Mouse (Mus musculus) limb, embryonic 13.5 days (tissue): Measurements from ENCODE around the gene Tmem260. TPM values are rescaled to one million over a fixed set of nuclear protein-coding genes. Genes with fewer than 3 reads are reported as not detected.

ENCODE experiments used
- ATAC-seq: fragments of 200-750 bp; cut with Nextera tagmentation; 2 replicates; pipeline ENCODE4 v1.8.0; 2017; ENCODE audit warnings: low read depth, moderate number of reproducible peaks, moderate TSS enrichment; ENCODE audit not compliant: low FRiP score
- H3K27ac ChIP-seq: fragments of 300-500 bp; sonication (generic); 2 replicates; pipeline ENCODE4 v1.5.1; 2015; ENCODE audit warnings: inconsistent platforms, mild to moderate bottlenecking, moderate library complexity
- H3K27me3 ChIP-seq: fragments of 300-500 bp; sonication (generic); 2 replicates; pipeline ENCODE4 v1.6.1; 2015; ENCODE audit warnings: mild to moderate bottlenecking, inconsistent platforms
- H3K36me3 ChIP-seq: fragments of 300-500 bp; sonication (generic); 2 replicates; pipeline ENCODE4 v1.6.1; 2015; ENCODE audit warnings: inconsistent platforms, mild to moderate bottlenecking, moderate library complexity
- H3K4me1 ChIP-seq: fragments of 300-500 bp; sonication (generic); 2 replicates; pipeline ENCODE4 v1.6.1; 2015; ENCODE audit warnings: inconsistent platforms
- H3K4me2 ChIP-seq: fragments of 300-500 bp; sonication (generic); replicated peaks from 2 replicates; pipeline ENCODE4 v1.6.1; 2015; ENCODE audit warnings: inconsistent platforms, mild to moderate bottlenecking, moderate library complexity
- H3K4me3 ChIP-seq: fragments of 300-500 bp; sonication (generic); 2 replicates; pipeline ENCODE4 v1.5.1; 2015; ENCODE audit warnings: moderate library complexity, mild to moderate bottlenecking, inconsistent platforms
- H3K9ac ChIP-seq: fragments of 300-500 bp; sonication (generic); 2 replicates; pipeline ENCODE4 v1.6.1; 2015; ENCODE audit warnings: mild to moderate bottlenecking, inconsistent platforms
- H3K9me3 ChIP-seq: fragments of 300-500 bp; sonication (generic); 2 replicates; pipeline ENCODE4 v1.6.1; 2016; ENCODE audit warnings: inconsistent platforms
- WGBS: fragments of 180-500 bp; shearing (Covaris S2); methylation state at CpG from one replicate; pipeline ENCODE4 v1.1.7; 2015; 5-methylcytosine and 5-hydroxymethylcytosine counted together
- polyA plus RNA-seq: library from polyadenylated mRNA; unstranded; fragments of >200 nt; fragmentation: Nextera tagmentation; extraction: Ambion mirVana; gene quantifications from 2 replicates; pipeline ENCODE4 v1.2.1, GENCODE M21; 2015

The Tmem260 gene
- polyA plus RNA-seq, result 27.0 and 28.2 TPM in 2 replicates

DNA sequence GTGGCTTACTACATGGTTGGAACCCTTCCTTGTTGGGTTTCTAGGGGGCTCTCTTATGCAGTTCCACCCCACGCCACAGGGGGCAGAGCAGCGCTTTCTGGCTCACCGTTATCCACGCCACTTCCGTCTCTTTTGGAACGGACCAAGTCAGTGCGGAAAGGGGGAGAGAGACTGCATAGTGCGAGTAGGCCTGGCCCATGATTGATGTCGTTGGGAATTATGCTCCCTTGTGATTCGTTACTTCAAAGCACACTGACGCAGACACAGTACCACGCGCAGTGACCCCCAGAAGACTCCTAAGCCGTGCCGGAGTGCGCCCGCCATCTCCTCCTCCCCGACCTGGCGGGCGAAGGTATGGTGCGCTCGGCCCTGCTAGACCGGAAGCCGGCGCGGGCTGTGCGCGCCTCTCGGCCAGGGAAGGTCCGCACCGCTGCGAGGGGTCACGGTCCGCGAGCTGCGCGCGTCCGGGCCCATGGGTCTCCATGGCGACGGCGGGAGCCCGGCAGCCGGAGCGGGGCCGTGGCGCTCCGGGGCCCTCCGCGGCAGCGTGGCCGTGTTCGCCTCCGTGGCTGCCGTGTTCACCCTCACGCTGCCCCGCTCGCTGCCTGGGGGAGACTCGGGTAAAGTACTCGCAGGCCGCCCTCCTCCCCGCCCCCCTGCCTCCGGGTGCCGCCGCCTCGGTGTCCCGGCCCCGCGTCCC lies at the start of gene Tmem260:
Gene Tmem260 (plus strand): TSS at position 141 of the 700 bp plus-strand sequence.
- H3K4me3 ChIP-seq, result peak within 1 kb of the TSS; percentile 81
- peak; percentile 99 for ATAC-seq
- peak within 1 kb of the TSS; percentile 95 for H3K9ac ChIP-seq
- H3K4me2 ChIP-seq, result peak within 1 kb of the TSS; percentile 77
- no peaks in the 10 kb centered on the region for H3K36me3 ChIP-seq
- no peaks in the 10 kb centered on the region for H3K27me3 ChIP-seq
- H3K27ac ChIP-seq, result peak within 1 kb of the TSS; percentile 85
- under 1% methylated on average over 68 of the region's 69 CpGs for WGBS
- H3K4me1 ChIP-seq, result peaks cover 12% of the 10 kb centered on the region
- no peaks in the 10 kb centered on the region for H3K9me3 ChIP-seq

DNA sequence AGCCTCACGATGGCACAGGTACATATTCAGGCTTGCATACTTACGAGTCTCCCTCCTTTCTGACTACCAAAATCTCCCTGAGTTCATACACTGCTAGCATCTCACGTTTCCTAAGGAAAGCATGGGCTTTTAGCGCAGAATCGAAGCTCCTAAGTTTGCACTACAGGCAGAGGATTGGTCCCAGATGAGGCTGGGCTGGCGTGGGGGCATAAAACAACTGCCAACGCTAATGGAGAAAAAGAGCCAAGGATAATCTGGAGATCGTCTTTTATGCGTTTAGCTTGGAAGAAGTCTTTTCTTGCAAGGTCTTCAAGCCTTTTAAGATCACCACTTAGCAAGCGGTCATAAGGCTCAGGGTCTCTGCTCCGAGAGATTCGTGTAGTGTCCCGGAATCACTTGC lies 39.8 kb upstream of the Tmem260 start:
- WGBS, result 81% methylated on average over 13 of the region's 13 CpGs
- Histone ChIP-seq H3K4me1 (no peaks in the 10 kb centered on the region), H3K27me3 (no peaks in the 10 kb centered on the region), H3K4me3 (no peak overlapping the region), H3K9me3 (no peaks in the 10 kb centered on the region), H3K4me2 (no peak overlapping the region), H3K36me3 (no peaks in the 10 kb centered on the region), H3K27ac (no peak overlapping the region), H3K9ac (no peak overlapping the region)
- no peak for ATAC-seq

DNA sequence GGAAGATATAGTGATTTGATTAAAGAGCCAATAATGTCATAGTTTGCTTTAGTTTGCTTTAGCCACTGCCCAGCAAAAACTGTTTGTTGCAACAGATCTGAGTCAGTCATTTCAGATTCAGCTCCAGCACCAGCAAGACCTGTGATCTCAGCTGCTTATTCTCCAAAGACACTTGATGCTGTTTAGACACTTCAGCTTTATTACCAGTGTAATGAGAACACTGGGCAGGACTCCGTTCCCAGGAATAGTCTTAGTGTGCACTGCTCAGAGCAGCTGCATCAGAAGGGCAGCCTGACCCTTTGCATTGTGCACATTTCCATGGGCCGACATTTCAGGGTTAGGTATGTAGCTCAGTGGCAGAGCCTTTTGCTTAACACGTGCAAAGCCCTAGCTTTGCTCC lies 28.9 kb upstream of the Tmem260 start:
- ATAC-seq, result no peak
- Histone ChIP-seq H3K36me3 (no peaks in the 10 kb centered on the region), H3K4me3 (no peak overlapping the region), H3K9me3 (no peaks in the 10 kb centered on the region), H3K4me1 (no peaks in the 10 kb centered on the region), H3K27me3 (no peaks in the 10 kb centered on the region), H3K9ac (no peak overlapping the region), H3K4me2 (no peak overlapping the region), H3K27ac (no peak overlapping the region)
- 58% methylated on average over 3 of the region's 3 CpGs for WGBS

DNA sequence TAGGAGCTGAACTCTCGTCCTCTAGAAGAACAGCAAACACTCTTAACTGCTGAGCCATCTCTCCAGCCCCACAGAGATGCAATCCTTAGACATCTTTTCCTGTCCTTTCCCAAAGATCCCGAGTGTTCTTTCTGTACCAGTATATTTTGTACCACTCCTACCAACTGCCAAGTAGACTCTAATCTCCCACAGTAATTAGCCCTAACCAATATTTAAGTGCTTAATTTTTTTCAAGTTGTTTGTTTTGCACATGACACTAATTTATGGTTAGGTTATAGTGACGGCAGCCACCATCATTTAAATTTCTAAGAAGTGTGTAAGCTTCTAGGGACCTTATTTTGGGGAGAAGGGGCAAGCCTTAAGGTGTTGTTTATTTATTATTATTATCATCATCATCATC lies 27.7 kb upstream of the Tmem260 start:
- WGBS, result 49% methylated on average over 3 of the region's 3 CpGs
- Histone ChIP-seq H3K4me2 (no peak overlapping the region), H3K9me3 (no peaks in the 10 kb centered on the region), H3K27ac (no peak overlapping the region), H3K4me1 (no peaks in the 10 kb centered on the region), H3K9ac (no peak overlapping the region), H3K27me3 (no peaks in the 10 kb centered on the region), H3K4me3 (no peak overlapping the region), H3K36me3 (no peaks in the 10 kb centered on the region)
- no peak for ATAC-seq

DNA sequence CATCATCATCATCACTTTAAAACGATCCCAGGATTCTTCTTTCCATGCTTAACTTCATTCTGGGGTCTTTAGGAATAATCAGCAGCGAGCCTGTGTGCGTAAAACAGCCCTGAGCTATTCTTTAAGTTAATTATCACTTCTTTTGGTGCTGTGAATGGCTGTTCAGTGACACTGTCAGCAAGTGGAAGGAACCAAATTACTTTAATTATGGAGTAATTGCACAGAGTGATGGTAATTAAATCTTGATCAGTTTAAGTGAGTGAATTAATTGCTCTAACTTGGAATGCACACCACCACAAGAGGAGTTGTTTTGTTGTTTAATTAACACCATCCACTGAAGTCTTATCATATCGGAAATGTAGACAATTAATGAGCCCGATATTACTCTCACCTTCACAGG lies 27.3 kb upstream of the Tmem260 start:
- no peaks in the 10 kb centered on the region for H3K27me3 ChIP-seq
- no peak overlapping the region for H3K4me3 ChIP-seq
- H3K36me3 ChIP-seq, result no peaks in the 10 kb centered on the region
- H3K27ac ChIP-seq, result no peak overlapping the region
- no peak overlapping the region for H3K9ac ChIP-seq
- no peaks in the 10 kb centered on the region for H3K4me1 ChIP-seq
- no peak overlapping the region for H3K4me2 ChIP-seq
- no peak for ATAC-seq
- H3K9me3 ChIP-seq, result no peaks in the 10 kb centered on the region
- 59% methylated on average over 5 of the region's 5 CpGs for WGBS

DNA sequence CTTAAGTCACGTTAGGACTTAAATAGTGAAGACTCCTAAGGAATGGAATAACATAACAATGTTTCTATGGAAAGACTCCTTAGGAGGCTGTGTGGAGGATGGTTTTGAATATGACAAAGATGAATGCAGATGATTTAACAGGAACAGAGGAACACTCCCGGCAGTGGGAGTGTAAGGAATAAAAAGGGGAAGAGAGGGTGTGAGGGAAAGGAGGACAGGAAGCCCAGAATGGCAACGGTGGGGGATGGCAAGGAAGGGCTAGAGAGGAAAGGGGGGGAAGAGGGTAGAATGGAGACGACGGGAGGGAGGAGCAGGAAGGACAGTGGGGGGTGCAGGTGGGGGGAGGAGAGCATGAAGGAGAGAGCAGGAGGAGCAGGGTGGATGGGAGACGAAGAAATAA lies 24.4 kb upstream of the Tmem260 start:
- Histone ChIP-seq H3K27ac (no peak overlapping the region), H3K4me1 (no peaks in the 10 kb centered on the region), H3K9me3 (no peaks in the 10 kb centered on the region), H3K9ac (no peak overlapping the region), H3K36me3 (no peaks in the 10 kb centered on the region), H3K4me2 (peak overlapping the region; percentile 36), H3K27me3 (no peaks in the 10 kb centered on the region), H3K4me3 (no peak overlapping the region)
- ATAC-seq, result no peak
- 22% methylated on average over 6 of the region's 6 CpGs for WGBS

DNA sequence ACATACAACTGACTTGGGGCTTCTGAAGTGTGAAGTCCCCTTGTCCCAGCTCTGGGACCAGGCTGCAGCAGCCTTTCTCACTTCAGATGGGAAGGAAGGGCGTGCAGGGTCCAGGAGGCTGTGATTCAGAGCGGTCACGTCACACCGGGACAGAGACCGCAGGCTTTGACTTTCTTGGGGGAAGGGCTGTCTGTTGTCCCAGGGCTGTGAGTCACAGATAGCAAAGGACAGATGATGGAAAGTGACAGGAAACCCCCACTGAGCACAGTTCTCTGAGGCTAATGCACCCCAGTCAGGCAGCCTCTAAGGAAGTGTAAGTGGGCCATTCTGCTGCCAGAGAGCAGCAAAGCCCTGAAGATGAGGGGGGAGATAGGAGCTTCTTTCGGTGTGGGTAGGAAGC lies 23.9 kb upstream of the Tmem260 start:
- 29% methylated on average over 6 of the region's 6 CpGs for WGBS
- no peak; the same call in 1 of the 2 replicates for ATAC-seq

DNA sequence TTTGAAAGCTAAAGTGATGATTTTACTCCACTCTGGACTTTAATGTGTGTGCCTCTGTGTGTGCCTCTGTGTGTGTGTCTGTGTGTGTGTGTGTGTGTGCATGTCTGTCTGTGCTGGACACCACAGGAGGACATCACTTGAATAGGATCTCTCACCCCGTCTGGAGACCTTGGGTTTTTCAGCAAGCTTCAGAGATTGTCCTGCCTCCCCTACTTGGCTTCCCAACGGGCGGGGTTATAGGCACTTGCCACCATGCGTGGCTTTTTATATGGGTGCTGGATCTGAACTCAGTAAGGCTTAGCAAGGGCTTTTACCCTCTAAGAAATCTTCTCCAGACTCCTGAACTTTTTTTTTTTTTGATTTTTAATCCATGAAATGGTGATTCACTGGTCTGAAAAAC lies 23.5 kb upstream of the Tmem260 start:
- Histone ChIP-seq H3K9me3 (no peaks in the 10 kb centered on the region), H3K4me1 (no peaks in the 10 kb centered on the region), H3K4me3 (no peak overlapping the region), H3K9ac (no peak overlapping the region), H3K27me3 (no peaks in the 10 kb centered on the region), H3K27ac (no peak overlapping the region), H3K36me3 (no peaks in the 10 kb centered on the region), H3K4me2 (no peak overlapping the region)
- WGBS, result 41% methylated on average over 4 of the region's 4 CpGs
- ATAC-seq, result no peak

More for the DNA sequence above, 23.9 kb upstream of the Tmem260 start:
- Histone ChIP-seq H3K9me3 (no peaks in the 10 kb centered on the region), H3K9ac (no peak overlapping the region), H3K36me3 (no peaks in the 10 kb centered on the region), H3K4me2 (peak overlapping the region; percentile 36), H3K4me1 (no peaks in the 10 kb centered on the region), H3K4me3 (no peak overlapping the region), H3K27me3 (no peaks in the 10 kb centered on the region), H3K27ac (no peak overlapping the region)

DNA sequence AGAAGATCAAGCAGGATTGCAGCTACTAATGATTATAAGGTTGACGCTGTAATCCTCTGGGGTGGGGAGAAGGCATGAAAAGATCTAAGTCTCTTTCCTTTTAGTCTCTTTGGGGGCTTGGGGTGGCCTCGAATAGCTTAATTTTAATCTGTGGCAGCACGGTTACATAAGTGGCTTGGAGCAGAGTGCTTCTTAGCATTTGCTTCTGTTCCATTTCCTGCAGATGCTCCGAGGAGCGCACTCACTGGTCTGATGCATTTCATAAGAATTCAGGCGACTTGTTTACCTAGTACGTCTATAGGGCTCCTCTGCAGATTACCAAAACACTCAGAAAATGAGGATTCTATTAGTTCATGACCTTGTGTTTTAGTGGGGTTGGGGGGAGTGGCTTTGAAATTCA lies 23.0 kb upstream of the Tmem260 start:
- H3K4me3 ChIP-seq, result no peak overlapping the region
- 67% methylated on average over 7 of the region's 7 CpGs for WGBS
- H3K27ac ChIP-seq, result no peak overlapping the region
- H3K36me3 ChIP-seq, result no peaks in the 10 kb centered on the region
- H3K4me1 ChIP-seq, result no peaks in the 10 kb centered on the region
- H3K27me3 ChIP-seq, result no peaks in the 10 kb centered on the region
- no peak overlapping the region for H3K4me2 ChIP-seq
- ATAC-seq, result no peak
- H3K9me3 ChIP-seq, result no peaks in the 10 kb centered on the region
- no peak overlapping the region for H3K9ac ChIP-seq

DNA sequence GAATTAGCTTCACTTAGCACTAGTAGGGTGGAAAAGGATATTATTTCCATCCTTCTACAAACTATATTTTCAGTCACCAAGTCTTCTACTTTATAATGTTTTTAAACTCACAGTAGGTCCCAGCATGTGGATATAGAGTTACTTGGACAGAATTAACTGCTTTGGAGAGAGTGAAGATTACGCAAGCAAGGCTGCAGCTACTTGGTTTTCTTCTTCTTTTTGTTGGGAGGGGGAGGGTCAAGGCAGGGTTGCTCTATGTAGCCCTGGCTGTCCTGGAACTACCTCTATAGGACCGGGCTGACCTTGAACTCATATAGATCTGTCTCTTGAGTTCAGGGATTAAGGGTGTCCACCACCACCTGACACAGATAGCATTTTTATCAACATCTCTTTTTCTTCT lies 13.9 kb upstream of the Tmem260 start:
- no peak overlapping the region for H3K27ac ChIP-seq
- no peaks in the 10 kb centered on the region for H3K9me3 ChIP-seq
- H3K4me1 ChIP-seq, result peaks cover 9% of the 10 kb centered on the region
- no peak overlapping the region for H3K9ac ChIP-seq
- no peak overlapping the region for H3K4me2 ChIP-seq
- H3K36me3 ChIP-seq, result no peaks in the 10 kb centered on the region
- no peaks in the 10 kb centered on the region for H3K27me3 ChIP-seq
- no peak overlapping the region for H3K4me3 ChIP-seq
- 82% methylated on average over 2 of the region's 2 CpGs for WGBS
- ATAC-seq, result no peak

DNA sequence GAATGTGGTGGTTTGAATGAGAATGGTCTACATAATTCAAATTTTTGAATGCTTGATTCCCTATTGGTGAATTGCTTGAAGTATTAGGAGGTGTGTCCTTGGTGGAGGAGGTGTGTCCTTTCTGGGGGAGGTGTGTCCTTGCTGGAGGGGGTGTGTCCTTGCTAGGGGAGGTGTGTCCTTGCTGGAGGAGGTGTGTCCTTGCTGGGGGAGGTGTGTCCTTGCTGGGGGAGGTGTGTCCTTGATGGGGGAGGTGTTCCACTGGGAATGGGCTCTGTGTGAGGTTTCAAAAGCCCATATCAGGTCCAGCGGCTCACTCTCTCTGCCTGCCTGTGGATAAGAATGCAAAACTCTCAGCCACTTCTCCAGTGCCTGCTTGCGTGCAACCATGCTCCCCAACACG lies 2.1 kb upstream of the Tmem260 start:
- Histone ChIP-seq H3K9ac (no peak overlapping the region), H3K9me3 (no peaks in the 10 kb centered on the region), H3K4me2 (no peak overlapping the region), H3K27me3 (no peaks in the 10 kb centered on the region), H3K4me3 (no peak overlapping the region), H3K4me1 (peaks cover 12% of the 10 kb centered on the region), H3K27ac (no peak overlapping the region), H3K36me3 (no peaks in the 10 kb centered on the region)
- WGBS, result 52% methylated on average over 3 of the region's 3 CpGs
- ATAC-seq, result no peak

DNA sequence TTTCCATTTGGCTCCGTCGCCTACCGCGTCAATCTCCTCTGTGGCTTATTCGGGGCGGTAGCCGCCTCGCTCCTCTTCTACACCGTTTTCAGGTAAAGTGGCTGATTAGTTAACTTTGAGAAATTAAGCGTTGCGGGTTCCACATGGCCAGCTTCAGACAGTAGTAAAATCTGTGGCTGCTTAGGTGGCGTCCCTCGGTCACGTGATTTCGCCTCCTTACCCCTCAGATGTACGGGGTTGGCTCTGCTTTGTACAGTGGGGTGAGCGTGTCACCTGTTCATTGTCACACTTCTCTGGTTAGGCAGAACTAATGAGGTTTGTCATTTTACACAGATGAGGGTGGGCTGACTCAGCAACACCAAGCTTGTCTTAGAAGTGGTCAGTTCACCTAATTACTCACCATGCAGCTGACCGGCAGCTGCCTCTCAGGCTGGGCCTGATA lies 6.1 kb downstream of the Tmem260 start:
- Histone ChIP-seq H3K4me1 (peaks cover 10% of the 10 kb centered on the region), H3K36me3 (peaks cover 18% of the 10 kb centered on the region), H3K4me3 (no peak overlapping the region), H3K4me2 (no peak overlapping the region), H3K27me3 (no peaks in the 10 kb centered on the region), H3K9ac (no peak overlapping the region), H3K27ac (no peak overlapping the region), H3K9me3 (no peaks in the 10 kb centered on the region)
- WGBS, result 70% methylated on average over 18 of the region's 18 CpGs
- ATAC-seq, result no peak

DNA sequence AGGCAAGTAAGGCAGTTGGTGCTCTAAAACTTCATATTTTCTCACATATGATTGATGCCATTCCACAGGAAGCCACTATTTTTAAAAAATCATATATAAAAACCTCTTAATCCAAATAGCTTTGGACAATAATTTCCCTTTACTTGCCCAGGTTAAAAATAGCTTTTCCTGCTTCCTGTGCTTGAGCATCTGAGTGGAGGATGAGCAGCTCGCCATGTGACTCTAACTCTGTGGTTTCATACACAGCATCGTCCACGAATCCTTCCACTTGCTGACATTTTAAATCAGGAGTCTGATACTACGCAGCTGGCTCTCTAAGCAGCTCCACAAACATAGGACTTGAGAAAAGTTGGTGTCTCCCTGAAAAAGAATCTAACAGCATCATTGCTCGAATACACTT lies 7.5 kb downstream of the Tmem260 start:
- Histone ChIP-seq H3K36me3 (peaks cover 19% of the 10 kb centered on the region), H3K4me3 (no peak overlapping the region), H3K27ac (no peak overlapping the region), H3K4me2 (no peak overlapping the region), H3K27me3 (no peaks in the 10 kb centered on the region), H3K4me1 (no peaks in the 10 kb centered on the region; the same call in 1 of the 2 replicates), H3K9me3 (no peaks in the 10 kb centered on the region), H3K9ac (no peak overlapping the region)
- ATAC-seq, result no peak
- WGBS, result 82% methylated on average over 5 of the region's 5 CpGs
